Mouse (Mus musculus) limb, embryonic 14.5 days (tissue): ENCODE results near the gene Sp2. TPM values are rescaled to one million over a fixed set of nuclear protein-coding genes. Genes with fewer than 3 reads are reported as not detected.

ENCODE experiments used
- ATAC-seq: fragments of 200-750 bp; cut with Nextera tagmentation; 2 replicates; pipeline ENCODE4 v1.8.0; 2017; ENCODE audit warnings: low read depth, moderate number of reproducible peaks, moderate TSS enrichment; ENCODE audit not compliant: low FRiP score
- DNase-seq: peaks from one replicate; pipeline ENCODE4 v3.0.0-alpha.2; 2015; ENCODE audit warnings: low spot score
- H3K27ac ChIP-seq: fragments of 300-500 bp; sonication (generic); replicated peaks from 2 replicates; pipeline ENCODE4 v1.5.1; 2014; ENCODE audit warnings: low read depth, mild to moderate bottlenecking, low read length, moderate library complexity, mixed read lengths
- H3K27me3 ChIP-seq: fragments of 300-500 bp; sonication (generic); 2 replicates; pipeline ENCODE4 v1.6.1; 2014; ENCODE audit warnings: low read length, mixed read lengths; ENCODE audit not compliant: control insufficient read depth, insufficient read depth
- H3K36me3 ChIP-seq: fragments of 300-500 bp; sonication (generic); 2 replicates; pipeline ENCODE4 v1.6.1; 2014; ENCODE audit warnings: mild to moderate bottlenecking, low read length, moderate library complexity, mixed read lengths; ENCODE audit not compliant: control insufficient read depth, insufficient read depth
- H3K4me1 ChIP-seq: fragments of 300-500 bp; sonication (generic); 2 replicates; pipeline ENCODE4 v1.6.1; 2014; ENCODE audit warnings: antibody characterized with exemption, low read length, mixed read lengths; ENCODE audit not compliant: control insufficient read depth, insufficient read depth
- H3K4me2 ChIP-seq: fragments of 300-500 bp; sonication (generic); replicated peaks from 2 replicates; pipeline ENCODE4 v1.6.1; 2014; ENCODE audit warnings: low read depth, mild to moderate bottlenecking, low read length, moderate library complexity; ENCODE audit not compliant: severe bottlenecking
- H3K4me3 ChIP-seq: fragments of 300-500 bp; sonication (generic); replicated peaks from 2 replicates; pipeline ENCODE4 v1.5.1; 2014; ENCODE audit warnings: low read length
- H3K9ac ChIP-seq: fragments of 300-500 bp; sonication (generic); 2 replicates; pipeline ENCODE4 v1.6.1; 2014; ENCODE audit warnings: mild to moderate bottlenecking, low read depth, low read length, moderate library complexity; ENCODE audit not compliant: severe bottlenecking
- H3K9me3 ChIP-seq: fragments of 300-500 bp; sonication (generic); 2 replicates; pipeline ENCODE4 v1.6.1; 2016; ENCODE audit warnings: low read length; ENCODE audit not compliant: control insufficient read depth
- POLR2A ChIP-seq: fragments of 200-500 bp; IDR thresholded peaks from 2 replicates; pipeline ENCODE4 v1.8.0; 2012; ENCODE audit warnings: inconsistent platforms, mild to moderate bottlenecking, moderate library complexity, borderline replicate concordance; ENCODE audit not compliant: insufficient read depth, insufficient read length; ENCODE audit errors: extremely low read depth
- WGBS: fragments of 180-500 bp; shearing (Covaris S2); extraction: QIAGEN DNeasy Blood & Tissue Kit; methylation state at CpG from one replicate; pipeline ENCODE4 v1.1.7; 2014; 5-methylcytosine and 5-hydroxymethylcytosine counted together
- polyA plus RNA-seq, 2 experiments: library from polyadenylated mRNA; depleted of rRNA in 1 of 2; stranded (reverse) in 1 of 2; unstranded in 1 of 2; fragments of >200 nt; fragmentation: Nextera tagmentation in 1 of 2; extraction: Ambion mirVana in 1 of 2; gene quantifications; 2 replicates each; pipeline versions ENCODE4 v1.2.1 to v1.2.3; 2012 to 2014

The Sp2 gene
- 16.0 and 22.3 TPM in 2 replicates for polyA plus RNA-seq (2012; rRNA removed)
- polyA plus RNA-seq (2014; fragmentation: Nextera tagmentation; extraction: Ambion mirVana), result 17.1 and 18.7 TPM in 2 replicates

GRCm38 (mm10) chr11:96982859-96983258 is at the start of gene Sp2:
Gene Sp2 (minus strand): TSS chr11:96982959.
- Histone ChIP-seq H3K36me3 (no peaks in the 10 kb centered on the region), H3K9me3 (no peaks in the 10 kb centered on the region), H3K4me1 (peaks cover 33% of the 10 kb centered on the region), H3K27ac (no peak within 1 kb of the TSS), H3K9ac (no peak within 1 kb of the TSS), H3K4me3 (no peak within 1 kb of the TSS), H3K4me2 (no peak within 1 kb of the TSS), H3K27me3 (no peaks in the 10 kb centered on the region)
- ATAC-seq, result no peak
- TF ChIP-seq POLR2A, result no peak
- DNase-seq, result no peak
- WGBS, result 62% methylated on average over 7 of the region's 7 CpGs

- H3K27ac ChIP-seq, result no peak overlapping the region
- no peaks in the 10 kb centered on the region for H3K27me3 ChIP-seq
- peaks cover 6% of the 10 kb centered on the region for H3K4me1 ChIP-seq
- ATAC-seq (no peak), DNase-seq (no peak)
- TF ChIP-seq POLR2A, result no peak
- WGBS, result 97% methylated on average over 4 of the region's 4 CpGs
- peaks cover 11% of the 10 kb centered on the region; the same call in 1 of the 2 replicates for H3K36me3 ChIP-seq
- H3K9me3 ChIP-seq, result no peaks in the 10 kb centered on the region
- H3K4me2 ChIP-seq, result no peak overlapping the region
- no peak overlapping the region for H3K4me3 ChIP-seq
- no peak overlapping the region for H3K9ac ChIP-seq
Observed at GRCm38 (mm10) chr11:97032499-97032898, 49.7 kb upstream of the Sp2 start.

GRCm38 (mm10) chr11:97031977-97032376 is 49.2 kb upstream of the Sp2 start:
- H3K4me2 ChIP-seq, result no peak overlapping the region
- no peak for ATAC-seq
- DNase-seq, result no peak
- 79% methylated on average over 12 of the region's 12 CpGs for WGBS
- H3K27me3 ChIP-seq, result no peaks in the 10 kb centered on the region
- TF ChIP-seq POLR2A, result no peak
- no peaks in the 10 kb centered on the region for H3K9me3 ChIP-seq
- no peak overlapping the region for H3K9ac ChIP-seq
- H3K36me3 ChIP-seq, result peaks cover 11% of the 10 kb centered on the region; the same call in 1 of the 2 replicates
- H3K27ac ChIP-seq, result no peak overlapping the region
- peaks cover 6% of the 10 kb centered on the region for H3K4me1 ChIP-seq
- H3K4me3 ChIP-seq, result no peak overlapping the region

- no peak for ATAC-seq
- 20% methylated on average over 15 of the region's 15 CpGs for WGBS
- H3K4me1 ChIP-seq, result peaks cover 11% of the 10 kb centered on the region
- no peak for DNase-seq
- 0 out of 2 replicates have a peak overlapping the region, but pooled peaks have one; percentile 74 for H3K27ac ChIP-seq
- peak overlapping the region; percentile 89 for H3K4me2 ChIP-seq
- H3K9ac ChIP-seq, result peak overlapping the region; percentile 69
- peak overlapping the region; percentile 62 for H3K4me3 ChIP-seq
- H3K27me3 ChIP-seq, result no peaks in the 10 kb centered on the region
- TF ChIP-seq POLR2A, result no peak
- H3K36me3 ChIP-seq, result peaks cover 11% of the 10 kb centered on the region; the same call in 1 of the 2 replicates
- no peaks in the 10 kb centered on the region for H3K9me3 ChIP-seq
Observed at GRCm38 (mm10) chr11:97030426-97030825, 47.7 kb upstream of the Sp2 start.

GRCm38 (mm10) chr11:97029686-97030417 is 47.1 kb upstream of the Sp2 start, which contains the start of gene Scrn2:
Gene Scrn2 (plus strand): TSS chr11:97029938.
- Histone ChIP-seq H3K4me1 (peaks cover 11% of the 10 kb centered on the region), H3K27ac (peak within 1 kb of the TSS; percentile 74), H3K9ac (peak within 1 kb of the TSS; percentile 69), H3K9me3 (no peaks in the 10 kb centered on the region), H3K4me2 (peak within 1 kb of the TSS; percentile 89), H3K4me3 (peak within 1 kb of the TSS; percentile 62), H3K36me3 (peaks cover 9% of the 10 kb centered on the region; the same call in 1 of the 2 replicates), H3K27me3 (no peaks in the 10 kb centered on the region)
- DNase-seq, result peak; percentile 90
- ATAC-seq, result peak; percentile 83
- TF ChIP-seq POLR2A, result no peak
- 3% methylated on average over 25 of the region's 25 CpGs for WGBS
